Mouse (Mus musculus) midbrain, postnatal 0 days (tissue): ENCODE results near the gene Cdc42bpa. TPM values are rescaled to one million over a fixed set of nuclear protein-coding genes. Genes with fewer than 3 reads are reported as not detected.

Experiments
- ATAC-seq: fragments of 200-750 bp; cut with Nextera tagmentation; 2 replicates; pipeline ENCODE4 v1.8.0; 2017; ENCODE audit warnings: moderate number of reproducible peaks, mild to moderate bottlenecking, moderate TSS enrichment, moderate library complexity; ENCODE audit not compliant: low FRiP score
- DNase-seq: peaks from one replicate; pipeline ENCODE4 v3.0.0-alpha.2; 2015; ENCODE audit warnings: low spot score
- H3K27ac ChIP-seq: fragments of 300-500 bp; sonication (generic); 2 replicates; pipeline ENCODE4 v1.5.1; 2014; ENCODE audit warnings: low read depth, mild to moderate bottlenecking, low read length, mixed read lengths
- H3K27me3 ChIP-seq: fragments of 300-500 bp; sonication (generic); 2 replicates; pipeline ENCODE4 v1.6.1; 2014; ENCODE audit warnings: low read length, control low read depth, mixed read lengths; ENCODE audit not compliant: insufficient read depth
- H3K36me3 ChIP-seq: fragments of 300-500 bp; sonication (generic); 2 replicates; pipeline ENCODE4 v1.6.1; 2014; ENCODE audit warnings: low read length, control low read depth, mixed read lengths; ENCODE audit not compliant: insufficient read depth
- H3K4me1 ChIP-seq: fragments of 300-500 bp; sonication (generic); 2 replicates; pipeline ENCODE4 v1.6.1; 2014; ENCODE audit warnings: mild to moderate bottlenecking, control low read depth, antibody characterized with exemption, low read length, mixed read lengths; ENCODE audit not compliant: insufficient read depth
- H3K4me2 ChIP-seq: fragments of 300-500 bp; sonication (generic); 2 replicates; pipeline ENCODE4 v1.6.1; 2014; ENCODE audit warnings: low read depth, mild to moderate bottlenecking, low read length, mixed read lengths; ENCODE audit not compliant: poor library complexity, severe bottlenecking
- H3K4me3 ChIP-seq: fragments of 300-500 bp; sonication (generic); 2 replicates; pipeline ENCODE4 v1.5.1; 2014; ENCODE audit warnings: low read depth, mild to moderate bottlenecking, low read length, moderate library complexity
- H3K9ac ChIP-seq: fragments of 300-500 bp; sonication (generic); replicated peaks from 2 replicates; pipeline ENCODE4 v1.6.1; 2014; ENCODE audit warnings: mild to moderate bottlenecking, low read length, moderate library complexity, mixed read lengths; ENCODE audit not compliant: poor library complexity, severe bottlenecking
- H3K9me3 ChIP-seq: fragments of 300-500 bp; sonication (generic); 2 replicates; pipeline ENCODE4 v1.6.1; 2016; ENCODE audit warnings: low read length, control low read depth
- CTCF ChIP-seq: IDR thresholded peaks from 2 replicates; pipeline ENCODE4 v1.5.1; 2016; ENCODE audit warnings: antibody characterized with exemption, mild to moderate bottlenecking
- WGBS: fragments of 180-500 bp; shearing (Covaris S2); extraction: QIAGEN DNeasy Blood & Tissue Kit; methylation state at CpG from one replicate; pipeline ENCODE4 v1.1.7; 2014; 5-methylcytosine and 5-hydroxymethylcytosine counted together
- polyA plus RNA-seq: library from polyadenylated mRNA; unstranded; fragments of >200 nt; fragmentation: Nextera tagmentation; extraction: Ambion mirVana; gene quantifications from 2 replicates; pipeline ENCODE4 v1.2.1, GENCODE M21; 2015
- total RNA-seq: library from RNA; depleted of rRNA; stranded (reverse); fragments of >200 nt; gene quantifications from 2 replicates; pipeline ENCODE4 v1.2.3, GENCODE M21; 2014

Gene Cdc42bpa
- total and polyA plus RNA-seq, 2 experiments from 2014 or later, result 29.3 to 108 TPM

DNA sequence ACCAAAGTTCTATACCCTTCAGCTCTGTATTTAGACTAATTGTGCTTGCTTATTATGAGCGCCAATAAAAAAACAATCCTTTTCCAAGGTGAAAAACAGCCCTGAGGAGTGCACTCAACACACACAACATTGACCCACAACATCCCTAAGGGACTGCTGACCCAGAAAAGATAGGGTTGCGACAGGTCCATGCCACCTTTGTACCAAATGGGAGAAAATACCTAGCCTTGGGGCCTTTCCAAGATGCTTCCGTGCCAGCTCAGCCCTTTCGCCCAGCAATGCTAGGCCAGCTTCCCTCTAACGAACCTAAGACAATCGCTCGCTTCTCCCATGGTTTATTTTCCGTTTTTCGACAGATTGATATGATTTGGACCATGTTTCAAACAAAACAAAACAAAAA lies 236.2 kb downstream of the Cdc42bpa start:
- ATAC-seq, result no peak
- 92% methylated on average over 9 of the region's 9 CpGs for WGBS

DNA sequence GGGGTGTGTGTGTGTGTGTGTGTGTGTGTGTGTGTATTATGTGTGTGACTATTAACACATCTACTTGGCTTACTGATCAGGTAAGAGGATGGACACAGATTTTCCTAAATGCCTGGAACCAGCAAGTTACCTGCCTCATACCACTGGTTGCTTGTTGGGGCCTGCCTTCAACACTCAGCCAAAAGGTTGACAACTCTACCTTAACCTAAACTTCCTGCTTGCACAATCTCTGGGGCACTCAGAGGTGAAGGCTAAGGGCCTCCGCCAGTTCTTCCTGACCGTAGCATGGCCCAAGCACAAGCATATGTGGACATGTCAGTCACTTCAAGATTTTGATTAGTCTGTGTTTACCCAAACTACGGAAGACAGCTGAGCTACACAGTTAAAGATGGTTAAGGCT lies 237.7 kb downstream of the Cdc42bpa start:
- ATAC-seq, result no peak
- TF ChIP-seq CTCF, result no peak
- Histone ChIP-seq H3K36me3 (no peaks in the 10 kb centered on the region), H3K4me2 (no peak overlapping the region), H3K27ac (no peak overlapping the region), H3K27me3 (peaks cover 11% of the 10 kb centered on the region; the same call in 1 of the 2 replicates), H3K9ac (no peak overlapping the region), H3K4me3 (no peak overlapping the region), H3K4me1 (peaks cover 6% of the 10 kb centered on the region; the same call in 1 of the 2 replicates), H3K9me3 (no peaks in the 10 kb centered on the region)
- 95% methylated on average over 3 of the region's 3 CpGs for WGBS
- DNase-seq, result no peak

More for the DNA sequence above, 236.2 kb downstream of the Cdc42bpa start:
- Histone ChIP-seq H3K9me3 (no peaks in the 10 kb centered on the region), H3K4me1 (peaks cover 6% of the 10 kb centered on the region; the same call in 1 of the 2 replicates), H3K4me2 (peak overlapping the region; percentile 93), H3K27ac (no peak overlapping the region), H3K9ac (no peak overlapping the region), H3K27me3 (peaks cover 11% of the 10 kb centered on the region; the same call in 1 of the 2 replicates), H3K4me3 (peak overlapping the region; percentile 62), H3K36me3 (no peaks in the 10 kb centered on the region)
- no peak for DNase-seq
- no peak for TF ChIP-seq CTCF

DNA sequence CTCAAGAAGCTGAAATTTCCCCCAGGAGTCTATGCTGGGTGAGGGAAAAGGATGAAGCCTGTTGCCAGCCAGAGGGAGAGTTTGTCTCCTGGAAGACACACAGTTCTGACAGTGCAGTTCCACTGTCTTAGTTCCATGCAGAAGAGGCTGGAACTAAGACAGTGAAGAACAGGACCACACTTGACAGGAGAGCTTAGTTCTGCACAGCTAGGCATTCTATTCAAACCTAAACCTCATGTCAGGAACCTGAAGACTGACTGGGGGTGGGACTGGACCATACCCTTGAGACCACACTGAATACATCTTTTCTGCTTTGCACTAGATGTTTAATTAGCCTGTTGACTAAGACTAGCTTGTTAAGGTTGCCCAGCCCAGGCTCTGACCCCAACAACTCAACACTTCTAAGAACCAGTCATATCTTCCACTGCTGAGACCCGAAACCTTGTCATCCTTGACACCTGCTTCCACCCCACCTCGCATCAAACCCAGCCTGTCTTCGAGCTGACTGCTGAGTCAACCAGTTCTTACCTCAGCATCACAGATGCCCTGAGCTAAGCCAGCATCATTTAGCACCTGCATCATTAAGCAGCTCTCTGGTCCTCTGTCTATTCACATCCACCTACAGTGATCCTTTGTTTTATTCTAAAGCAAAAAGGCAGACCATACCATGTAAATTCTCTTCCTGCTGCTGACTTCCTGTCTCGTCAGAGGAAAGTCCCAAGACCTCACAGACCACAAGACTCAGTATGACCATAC lies 238.9 kb downstream of the Cdc42bpa start, which contains the start of gene Coq8a:
TSS of gene Coq8a (minus strand) at position 644 of the 756 bp plus-strand sequence.
- no peak for DNase-seq
- H3K4me2 ChIP-seq, result no peak within 1 kb of the TSS
- H3K27ac ChIP-seq, result no peak within 1 kb of the TSS
- WGBS, result 75% methylated on average over 4 of the region's 4 CpGs
- H3K9me3 ChIP-seq, result no peaks in the 10 kb centered on the region
- 0 out of 2 replicates have a peak, but pooled peaks cover 5% of the 10 kb centered on the region for H3K27me3 ChIP-seq
- no peak for TF ChIP-seq CTCF
- ATAC-seq, result no peak
- no peak within 1 kb of the TSS for H3K4me3 ChIP-seq
- H3K9ac ChIP-seq, result no peak within 1 kb of the TSS
- peaks cover 6% of the 10 kb centered on the region; the same call in 1 of the 2 replicates for H3K4me1 ChIP-seq
- H3K36me3 ChIP-seq, result no peaks in the 10 kb centered on the region

DNA sequence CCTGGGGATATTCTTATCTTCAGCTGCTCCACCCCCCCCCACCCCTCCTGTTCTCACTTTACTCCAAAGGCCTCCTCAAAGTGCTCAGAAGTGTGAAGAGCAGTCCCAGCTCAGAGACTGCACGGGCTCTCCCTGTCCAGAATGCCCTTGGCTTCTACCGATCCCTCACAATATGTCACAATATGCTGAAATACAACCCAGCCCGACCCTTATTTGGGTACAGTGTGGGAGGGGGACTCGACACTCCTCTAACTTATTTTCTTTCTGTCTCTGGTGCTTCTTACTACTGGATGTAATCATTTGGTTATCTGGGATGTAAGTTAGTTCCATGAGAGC lies 239.4 kb downstream of the Cdc42bpa start:
- H3K9ac ChIP-seq, result no peak overlapping the region
- no peak overlapping the region for H3K4me2 ChIP-seq
- ATAC-seq (no peak), DNase-seq (no peak)
- no peaks in the 10 kb centered on the region for H3K9me3 ChIP-seq
- H3K27me3 ChIP-seq, result 0 out of 2 replicates have a peak, but pooled peaks cover 2% of the 10 kb centered on the region
- no peak overlapping the region for H3K4me3 ChIP-seq
- no peak for TF ChIP-seq CTCF
- peaks cover 6% of the 10 kb centered on the region; the same call in 1 of the 2 replicates for H3K4me1 ChIP-seq
- no peak overlapping the region for H3K27ac ChIP-seq
- no peaks in the 10 kb centered on the region for H3K36me3 ChIP-seq
- 78% methylated on average over 4 of the region's 4 CpGs for WGBS

DNA sequence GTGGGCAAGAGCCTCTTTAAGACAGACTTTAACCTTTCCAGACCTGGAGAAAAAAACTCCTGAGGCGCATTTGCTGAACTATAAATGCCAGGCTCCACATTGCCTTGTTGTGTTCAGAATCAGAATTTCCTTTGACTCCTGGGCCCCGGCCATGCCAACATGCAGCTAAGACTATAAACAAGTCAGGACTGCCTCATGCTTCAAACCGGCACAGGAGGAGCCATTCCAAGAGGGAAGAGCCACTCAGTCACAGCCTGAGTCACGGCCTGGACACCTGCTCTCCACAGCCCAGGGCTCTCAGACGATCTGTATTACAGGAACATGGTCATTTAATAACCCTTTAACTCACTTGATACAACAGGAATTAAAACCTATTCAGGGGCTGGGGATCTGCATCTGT lies 240.4 kb downstream of the Cdc42bpa start:
- no peak overlapping the region for H3K9ac ChIP-seq
- no peaks in the 10 kb centered on the region for H3K4me1 ChIP-seq
- ATAC-seq (no peak), DNase-seq (no peak)
- H3K4me2 ChIP-seq, result no peak overlapping the region
- no peak for TF ChIP-seq CTCF
- H3K4me3 ChIP-seq, result no peak overlapping the region
- 75% methylated on average over 5 of the region's 5 CpGs for WGBS
- no peaks in the 10 kb centered on the region for H3K36me3 ChIP-seq
- no peaks in the 10 kb centered on the region for H3K9me3 ChIP-seq
- no peaks in the 10 kb centered on the region for H3K27me3 ChIP-seq
- no peak overlapping the region for H3K27ac ChIP-seq

DNA sequence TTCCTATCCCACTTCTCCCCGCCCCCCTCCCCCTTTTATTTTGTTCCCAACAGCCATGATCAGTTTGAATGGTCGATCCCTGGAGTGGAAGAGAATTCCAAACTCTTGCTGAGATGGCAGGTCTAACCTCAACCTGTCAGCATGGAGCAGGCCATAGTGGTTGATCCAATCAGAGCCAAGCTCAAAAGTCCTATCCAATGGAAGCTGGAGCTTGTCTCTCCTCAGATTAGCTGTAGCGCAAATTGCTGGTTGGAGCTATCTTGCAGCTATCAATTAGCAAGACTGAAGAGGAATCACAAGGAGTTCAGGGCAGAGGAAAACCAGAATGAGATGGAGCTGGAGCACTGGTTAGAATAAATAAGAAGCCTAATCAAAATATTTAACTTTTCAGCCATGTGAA lies 248.1 kb downstream of the Cdc42bpa start:
- no peak overlapping the region for H3K4me3 ChIP-seq
- H3K9me3 ChIP-seq, result no peaks in the 10 kb centered on the region
- no peaks in the 10 kb centered on the region for H3K27me3 ChIP-seq
- no peaks in the 10 kb centered on the region for H3K4me1 ChIP-seq
- no peak for ATAC-seq
- no peak for TF ChIP-seq CTCF
- WGBS, result 77% methylated on average over 3 of the region's 3 CpGs
- H3K4me2 ChIP-seq, result no peak overlapping the region
- H3K9ac ChIP-seq, result no peak overlapping the region
- no peaks in the 10 kb centered on the region for H3K36me3 ChIP-seq
- no peak for DNase-seq
- no peak overlapping the region for H3K27ac ChIP-seq
